Mouse (Mus musculus) stomach, postnatal 0 days (tissue): ENCODE results near the gene Zfp777.

ENCODE experiments used
- CTCF ChIP-seq: IDR thresholded peaks from 2 replicates; pipeline ENCODE4 v1.5.1; 2016; ENCODE audit warnings: antibody characterized with exemption, low read depth, mild to moderate bottlenecking, moderate library complexity
- EP300 ChIP-seq: optimal IDR thresholded peaks from 2 replicates; pipeline ENCODE3; 2016; ENCODE audit warnings: antibody characterized with exemption

DNA sequence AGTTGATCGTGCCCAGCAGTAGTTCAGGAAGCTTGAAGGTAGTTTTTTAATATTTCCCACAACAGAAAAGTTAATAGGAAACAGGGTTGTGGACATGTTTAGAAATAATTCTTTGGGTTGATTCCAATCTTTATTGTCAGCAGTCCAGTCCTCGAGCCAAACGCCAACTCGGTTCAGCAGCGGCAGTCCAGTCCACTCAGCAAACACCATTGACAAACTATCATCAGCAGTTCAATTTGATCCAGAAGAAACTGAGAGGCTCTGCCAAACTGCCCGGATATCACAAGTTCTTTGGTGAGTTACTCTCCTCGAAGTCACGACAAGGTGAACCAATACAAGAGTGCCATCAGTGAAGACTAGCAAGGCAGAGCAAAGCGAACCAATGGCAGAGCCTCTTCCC, 53.0 kb downstream of the Zfp777 start:
- TF ChIP-seq CTCF, result no peak
- TF ChIP-seq EP300, result no peak
